Mouse (Mus musculus) limb, embryonic 14.5 days (tissue): ENCODE data around the gene Arhgap15. TPM values are rescaled to one million over a fixed set of nuclear protein-coding genes. Genes with fewer than 3 reads are reported as not detected.
A peak's percentile ranks its signal among the peaks of the same experiment; 100 is the strongest.

Source experiments
- ATAC-seq: fragments of 200-750 bp; cut with Nextera tagmentation; 2 replicates; pipeline ENCODE4 v1.8.0; 2017; ENCODE audit warnings: low read depth, moderate number of reproducible peaks, moderate TSS enrichment; ENCODE audit not compliant: low FRiP score
- DNase-seq: peaks from one replicate; pipeline ENCODE4 v3.0.0-alpha.2; 2015; ENCODE audit warnings: low spot score
- H3K27ac ChIP-seq: fragments of 300-500 bp; sonication (generic); replicated peaks from 2 replicates; pipeline ENCODE4 v1.5.1; 2014; ENCODE audit warnings: low read depth, mild to moderate bottlenecking, low read length, moderate library complexity, mixed read lengths
- H3K27me3 ChIP-seq: fragments of 300-500 bp; sonication (generic); 2 replicates; pipeline ENCODE4 v1.6.1; 2014; ENCODE audit warnings: low read length, mixed read lengths; ENCODE audit not compliant: control insufficient read depth, insufficient read depth
- H3K36me3 ChIP-seq: fragments of 300-500 bp; sonication (generic); 2 replicates; pipeline ENCODE4 v1.6.1; 2014; ENCODE audit warnings: mild to moderate bottlenecking, low read length, moderate library complexity, mixed read lengths; ENCODE audit not compliant: control insufficient read depth, insufficient read depth
- H3K4me1 ChIP-seq: fragments of 300-500 bp; sonication (generic); 2 replicates; pipeline ENCODE4 v1.6.1; 2014; ENCODE audit warnings: antibody characterized with exemption, low read length, mixed read lengths; ENCODE audit not compliant: control insufficient read depth, insufficient read depth
- H3K4me2 ChIP-seq: fragments of 300-500 bp; sonication (generic); replicated peaks from 2 replicates; pipeline ENCODE4 v1.6.1; 2014; ENCODE audit warnings: low read depth, mild to moderate bottlenecking, low read length, moderate library complexity; ENCODE audit not compliant: severe bottlenecking
- H3K4me3 ChIP-seq: fragments of 300-500 bp; sonication (generic); replicated peaks from 2 replicates; pipeline ENCODE4 v1.5.1; 2014; ENCODE audit warnings: low read length
- H3K9ac ChIP-seq: fragments of 300-500 bp; sonication (generic); 2 replicates; pipeline ENCODE4 v1.6.1; 2014; ENCODE audit warnings: mild to moderate bottlenecking, low read depth, low read length, moderate library complexity; ENCODE audit not compliant: severe bottlenecking
- H3K9me3 ChIP-seq: fragments of 300-500 bp; sonication (generic); 2 replicates; pipeline ENCODE4 v1.6.1; 2016; ENCODE audit warnings: low read length; ENCODE audit not compliant: control insufficient read depth
- POLR2A ChIP-seq: fragments of 200-500 bp; IDR thresholded peaks from 2 replicates; pipeline ENCODE4 v1.8.0; 2012; ENCODE audit warnings: inconsistent platforms, mild to moderate bottlenecking, moderate library complexity, borderline replicate concordance; ENCODE audit not compliant: insufficient read depth, insufficient read length; ENCODE audit errors: extremely low read depth
- WGBS: fragments of 180-500 bp; shearing (Covaris S2); extraction: QIAGEN DNeasy Blood & Tissue Kit; methylation state at CpG from one replicate; pipeline ENCODE4 v1.1.7; 2014; 5-methylcytosine and 5-hydroxymethylcytosine counted together
- polyA plus RNA-seq, 2 experiments: library from polyadenylated mRNA; depleted of rRNA in 1 of 2; stranded (reverse) in 1 of 2; unstranded in 1 of 2; fragments of >200 nt; fragmentation: Nextera tagmentation in 1 of 2; extraction: Ambion mirVana in 1 of 2; gene quantifications; 2 replicates each; pipeline versions ENCODE4 v1.2.1 to v1.2.3; 2012 to 2014

Gene Arhgap15
- polyA plus RNA-seq, 2 experiments = 1.4 to 2.9 TPM

GRCm38 (mm10) chr2:44437496-44438057, 689.0 kb downstream of the Arhgap15 start:
- ATAC-seq (peak; percentile 43), DNase-seq (peak; percentile 46)
- Histone ChIP-seq H3K36me3 (no peaks in the 10 kb centered on the region), H3K27me3 (no peaks in the 10 kb centered on the region), H3K9ac (no peak overlapping the region), H3K9me3 (peaks cover 8% of the 10 kb centered on the region), H3K4me3 (no peak overlapping the region), H3K4me2 (peak overlapping the region; percentile 15; the same call in 1 of the 2 replicates), H3K27ac (peak overlapping the region; percentile 1; the same call in 1 of the 2 replicates), H3K4me1 (peaks cover 8% of the 10 kb centered on the region; the same call in 1 of the 2 replicates)
- 49% methylated on average over 8 of the region's 8 CpGs for WGBS
- TF ChIP-seq POLR2A = no peak

DNA sequence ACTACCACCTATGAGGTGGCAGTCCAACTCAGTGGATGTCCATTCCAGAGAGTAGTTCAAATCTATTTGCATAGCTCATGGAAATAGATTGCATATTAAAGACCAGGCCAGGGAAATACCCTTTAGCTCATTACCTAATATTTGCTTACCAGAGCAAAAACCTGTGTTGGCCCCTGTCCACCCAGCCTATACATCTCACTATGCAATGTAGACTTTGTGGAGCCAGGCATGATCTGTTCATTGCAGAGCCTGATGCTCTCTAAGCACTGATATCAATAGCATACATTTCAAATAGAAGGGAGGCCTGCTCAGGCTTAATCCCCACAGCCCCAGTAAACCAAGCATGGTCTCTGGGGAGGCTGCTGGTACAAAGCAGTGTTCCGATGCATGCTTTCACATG, 689.4 kb downstream of the Arhgap15 start:
- ATAC-seq (peak; percentile 54), DNase-seq (peak; percentile 15)
- Histone ChIP-seq H3K27me3 (no peaks in the 10 kb centered on the region), H3K4me1 (peaks cover 8% of the 10 kb centered on the region; the same call in 1 of the 2 replicates), H3K9ac (no peak overlapping the region), H3K4me2 (no peak overlapping the region), H3K9me3 (peaks cover 8% of the 10 kb centered on the region), H3K4me3 (no peak overlapping the region), H3K27ac (no peak overlapping the region), H3K36me3 (no peaks in the 10 kb centered on the region)
- no peak for TF ChIP-seq POLR2A
- 74% methylated on average over 1 of the region's 1 CpGs for WGBS

DNA sequence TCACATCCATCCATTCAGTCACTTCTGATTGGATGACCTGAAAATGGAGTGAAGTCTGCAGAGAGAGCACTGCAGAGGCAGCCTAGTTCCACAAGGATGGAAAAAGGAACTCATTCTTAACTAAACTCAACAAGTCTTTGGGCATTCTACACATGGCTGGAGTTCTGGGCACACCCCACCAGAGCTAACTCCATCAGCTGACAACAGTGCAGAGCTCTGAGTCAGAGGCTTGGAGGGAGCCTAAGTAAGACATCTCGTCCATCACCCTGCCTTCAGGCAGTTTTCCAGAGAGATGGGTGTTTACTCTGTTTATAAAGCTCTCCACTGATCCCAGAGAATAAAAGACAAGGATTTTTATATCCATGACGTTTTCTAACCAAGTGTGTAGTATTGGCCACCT, 696.3 kb downstream of the Arhgap15 start:
- no peaks in the 10 kb centered on the region for H3K27me3 ChIP-seq
- H3K4me2 ChIP-seq = no peak overlapping the region
- H3K36me3 ChIP-seq = no peaks in the 10 kb centered on the region
- H3K4me3 ChIP-seq = no peak overlapping the region
- TF ChIP-seq POLR2A = no peak
- no peaks in the 10 kb centered on the region for H3K4me1 ChIP-seq
- WGBS = 80% methylated on average over 2 of the region's 2 CpGs
- peaks cover 8% of the 10 kb centered on the region for H3K9me3 ChIP-seq
- DNase-seq = no peak
- no peak overlapping the region for H3K27ac ChIP-seq
- no peak for ATAC-seq
- no peak overlapping the region for H3K9ac ChIP-seq

Other genes with a start within 250 kb of the Arhgap15 start
- gene Kynu, start 193.5 kb upstream of the Arhgap15 start, polyA plus RNA-seq (2012; rRNA removed) = 0.34 and 0.45 TPM in 2 replicates
- 0.19 and 0.64 TPM in 2 replicates for gene Kynu, start 193.5 kb upstream of the Arhgap15 start, polyA plus RNA-seq (2014; fragmentation: Nextera tagmentation; extraction: Ambion mirVana)